Mouse (Mus musculus) small intestine, adult 2 months (tissue): ENCODE results near the gene Gm7173.

Source experiments
- CTCF ChIP-seq: fragments of 200-500 bp; IDR thresholded peaks from 2 replicates; pipeline ENCODE4 v1.5.1; 2012; ENCODE audit warnings: low read depth, mild to moderate bottlenecking, control low read depth, inconsistent platforms, low read length, moderate library complexity, mixed read lengths; ENCODE audit not compliant: insufficient replicate concordance, insufficient read length; ENCODE audit errors: extremely low read depth
- POLR2A ChIP-seq: fragments of 200-500 bp; IDR thresholded peaks from 2 replicates; pipeline ENCODE4 v1.6.1; 2012; ENCODE audit warnings: low read depth, mild to moderate bottlenecking, control low read depth, inconsistent platforms, low read length, moderate library complexity

DNA sequence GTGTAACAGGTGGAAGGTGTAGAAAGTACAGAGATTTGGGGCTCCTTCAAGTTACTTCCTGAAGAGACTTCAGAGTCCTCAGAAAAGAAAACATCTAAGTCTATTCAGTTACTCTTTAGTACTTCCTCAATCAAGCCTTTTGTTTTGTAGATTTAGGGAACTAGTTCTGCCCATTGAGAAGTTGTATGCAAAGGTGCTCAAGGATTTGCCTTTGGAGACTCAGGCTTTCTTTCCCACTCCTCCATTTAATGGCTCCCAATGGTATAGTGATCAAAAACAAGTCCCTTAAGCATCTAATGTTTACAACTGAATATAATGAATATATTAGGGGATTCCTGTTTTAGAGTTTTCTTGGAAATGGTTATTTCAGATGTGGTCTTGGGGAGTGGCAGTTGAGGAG is 200.3 kb downstream of the Gm7173 start:
- TF ChIP-seq CTCF (no peak), POLR2A (no peak)
